Mouse (Mus musculus) MEL (cell line): ENCODE measurements around the gene Prkce. TPM values are rescaled to one million over a fixed set of nuclear protein-coding genes. Genes with fewer than 3 reads are reported as not detected.

Experiments used
- DNase-seq: peaks from one replicate; pipeline ENCODE4 v3.0.0; 2011; ENCODE audit warnings: low read depth, low spot score
- H3K27ac ChIP-seq: 2 replicates; pipeline ENCODE4 v1.5.1; 2012; ENCODE audit warnings: low read depth, mild to moderate bottlenecking, control low read depth, low read length, moderate library complexity; ENCODE audit not compliant: control insufficient read depth
- H3K27me3 ChIP-seq, 2 experiments: fragments of 150-350 bp in 1 of 2; sonication (generic) in 1 of 2; 2 replicates each; pipeline ENCODE4 v1.6.1; 2012; ENCODE audit warnings: low read length in 2 of 2, mild to moderate bottlenecking in 2 of 2, improper control_type of control experiment in 1 of 2, moderate library complexity in 1 of 2; ENCODE audit not compliant: insufficient read depth in 2 of 2, control insufficient read depth in 1 of 2
- H3K36me3 ChIP-seq, 2 experiments: 2 replicates each; pipeline ENCODE4 v1.6.1; 2012 to 2014; ENCODE audit warnings: low read length in 2 of 2, improper control_type of control experiment in 1 of 2, inconsistent platforms in 1 of 2, mild to moderate bottlenecking in 1 of 2; ENCODE audit not compliant: insufficient read depth in 2 of 2, control insufficient read depth in 1 of 2
- H3K4me1 ChIP-seq, 2 experiments: fragments of 150-350 bp in 1 of 2; sonication (generic) in 1 of 2; 2 replicates each; pipeline ENCODE4 v1.6.1; 2012; ENCODE audit warnings: low read length in 2 of 2, improper control_type of control experiment in 1 of 2, mild to moderate bottlenecking in 1 of 2; ENCODE audit not compliant: insufficient read depth in 2 of 2, control insufficient read depth in 1 of 2
- H3K4me3 ChIP-seq, 2 experiments: fragments of 150-350 bp in 1 of 2; sonication (generic) in 1 of 2; 2 replicates each; pipeline ENCODE4 v1.5.1; 2012; ENCODE audit warnings: low read depth in 2 of 2, low read length in 2 of 2, mild to moderate bottlenecking in 2 of 2, moderate library complexity in 2 of 2, control low read depth in 1 of 2, improper control_type of control experiment in 1 of 2; ENCODE audit not compliant: control insufficient read depth in 1 of 2, insufficient read depth in 1 of 2
- H3K79me2 ChIP-seq: 2 replicates; pipeline ENCODE4 v1.6.1; 2012; ENCODE audit warnings: mild to moderate bottlenecking, low read length, moderate library complexity; ENCODE audit not compliant: control insufficient read depth, poor library complexity, insufficient read depth
- H3K9ac ChIP-seq: 2 replicates; pipeline ENCODE4 v1.6.1; 2012; ENCODE audit warnings: low read depth, mild to moderate bottlenecking, control low read depth, low read length, moderate library complexity; ENCODE audit not compliant: control insufficient read depth, poor library complexity, severe bottlenecking
- H3K9me3 ChIP-seq: fragments of 150-350 bp; sonication (generic); replicated peaks from 2 replicates; pipeline ENCODE4 v1.6.1; 2012; ENCODE audit warnings: mild to moderate bottlenecking, low read length, improper control_type of control experiment, moderate library complexity; ENCODE audit not compliant: insufficient read depth
- BHLHE40 ChIP-seq: IDR thresholded peaks from 2 replicates; pipeline ENCODE4 v1.6.1; 2012; ENCODE audit warnings: low read depth, mild to moderate bottlenecking, inconsistent platforms, low read length, improper control_type of control experiment, borderline replicate concordance
- CHD1 ChIP-seq: IDR thresholded peaks from 2 replicates; pipeline ENCODE4 v1.6.1; 2012; ENCODE audit warnings: low read depth, mild to moderate bottlenecking, inconsistent platforms, low read length, improper control_type of control experiment
- CHD2 ChIP-seq: IDR thresholded peaks from 2 replicates; pipeline ENCODE4 v1.6.1; 2011; ENCODE audit warnings: low read length, improper control_type of control experiment
- E2F4 ChIP-seq: IDR thresholded peaks from 2 replicates; pipeline ENCODE4 v1.6.1; 2011; ENCODE audit warnings: low read depth, low read length, improper control_type of control experiment, borderline replicate concordance
- ELF1 ChIP-seq: IDR thresholded peaks from 2 replicates; pipeline ENCODE4 v1.6.1; 2014; ENCODE audit warnings: low read depth, mild to moderate bottlenecking, inconsistent platforms, low read length, improper control_type of control experiment, moderate library complexity
- ETS1 ChIP-seq: IDR thresholded peaks from 2 replicates; pipeline ENCODE4 v1.6.1; 2012; ENCODE audit warnings: low read depth, mild to moderate bottlenecking, inconsistent platforms, low read length, improper control_type of control experiment, moderate library complexity
- GABPA ChIP-seq: IDR thresholded peaks from 2 replicates; pipeline ENCODE4 v1.6.1; 2012; ENCODE audit warnings: low read depth, mild to moderate bottlenecking, inconsistent platforms, low read length, improper control_type of control experiment, moderate library complexity
- GATA1 ChIP-seq: IDR thresholded peaks from 2 replicates; pipeline ENCODE4 v1.6.1; 2011; ENCODE audit warnings: low read depth, low read length, improper control_type of control experiment
- JUND ChIP-seq: IDR thresholded peaks from 2 replicates; pipeline ENCODE4 v1.6.1; 2011; ENCODE audit warnings: low read depth, mild to moderate bottlenecking, improper control_type of control experiment, low read length
- MAX ChIP-seq: IDR thresholded peaks from 2 replicates; pipeline ENCODE4 v1.6.1; 2011; ENCODE audit warnings: low read length, improper control_type of control experiment
- MEF2A ChIP-seq: IDR thresholded peaks from 2 replicates; pipeline ENCODE4 v1.6.1; 2014; ENCODE audit warnings: low read depth, mild to moderate bottlenecking, inconsistent platforms, low read length, improper control_type of control experiment; ENCODE audit not compliant: poor library complexity, insufficient replicate concordance, severe bottlenecking; ENCODE audit errors: extremely low read depth
- MYB ChIP-seq: IDR thresholded peaks from 2 replicates; pipeline ENCODE4 v1.6.1; 2011; ENCODE audit warnings: mild to moderate bottlenecking, low read depth, low read length, improper control_type of control experiment
- MYC ChIP-seq: IDR thresholded peaks from 2 replicates; pipeline ENCODE4 v1.6.1; 2011; ENCODE audit warnings: low read depth, mild to moderate bottlenecking, low read length, improper control_type of control experiment, moderate library complexity
- POLR2A ChIP-seq, 2 experiments: IDR thresholded peaks; 2 replicates each; pipeline ENCODE4 v1.6.1; 2011 to 2012; ENCODE audit warnings: low read length in 2 of 2, mild to moderate bottlenecking in 2 of 2, control low read depth in 1 of 2, improper control_type of control experiment in 1 of 2, low read depth in 1 of 2, moderate library complexity in 1 of 2; ENCODE audit not compliant: control insufficient read depth in 1 of 2, insufficient read depth in 1 of 2, poor library complexity in 1 of 2
- POLR2AphosphoS5 ChIP-seq: IDR thresholded peaks from 2 replicates; pipeline ENCODE4 v1.6.1; 2012; ENCODE audit warnings: low read depth, borderline replicate concordance, mild to moderate bottlenecking, inconsistent platforms, low read length, moderate library complexity, mixed read lengths
- SIN3A ChIP-seq: IDR thresholded peaks from 2 replicates; pipeline ENCODE4 v1.6.1; 2012; ENCODE audit warnings: low read length, improper control_type of control experiment, inconsistent platforms
- SMC3 ChIP-seq: IDR thresholded peaks from 2 replicates; pipeline ENCODE4 v1.6.1; 2011; ENCODE audit warnings: low read depth, low read length, improper control_type of control experiment
- TAL1 ChIP-seq: IDR thresholded peaks from 2 replicates; pipeline ENCODE4 v1.6.1; 2012; ENCODE audit warnings: mild to moderate bottlenecking, inconsistent platforms, low read length, moderate library complexity, mixed read lengths
- TBP ChIP-seq: IDR thresholded peaks from 2 replicates; pipeline ENCODE4 v1.8.0; 2011; ENCODE audit warnings: low read depth, low read length, improper control_type of control experiment
- TCF12 ChIP-seq: IDR thresholded peaks from 2 replicates; pipeline ENCODE4 v1.6.1; 2014; ENCODE audit warnings: low read depth, mild to moderate bottlenecking, inconsistent platforms, low read length, improper control_type of control experiment, moderate library complexity
- USF1 ChIP-seq: IDR thresholded peaks from 2 replicates; pipeline ENCODE4 v1.6.1; 2014; ENCODE audit warnings: low read depth, mild to moderate bottlenecking, inconsistent platforms, low read length, improper control_type of control experiment, moderate library complexity
- USF2 ChIP-seq, 2 experiments: IDR thresholded peaks; 2 replicates each; pipeline ENCODE4 v1.6.1; 2011 to 2012; ENCODE audit warnings: improper control_type of control experiment in 2 of 2, low read length in 2 of 2, borderline replicate concordance in 1 of 2, inconsistent platforms in 1 of 2, low read depth in 1 of 2, mild to moderate bottlenecking in 1 of 2; ENCODE audit not compliant: insufficient read depth in 1 of 2
- ZC3H11A ChIP-seq: IDR thresholded peaks from 2 replicates; pipeline ENCODE4 v1.6.1; 2012; ENCODE audit warnings: low read depth, mild to moderate bottlenecking, inconsistent platforms, low read length, improper control_type of control experiment
- ZKSCAN1 ChIP-seq: IDR thresholded peaks from 2 replicates; pipeline ENCODE4 v1.6.1; 2012; ENCODE audit warnings: low read depth, mild to moderate bottlenecking, inconsistent platforms, low read length, improper control_type of control experiment, moderate library complexity
- ZMIZ1 ChIP-seq: IDR thresholded peaks from 2 replicates; pipeline ENCODE4 v1.6.1; 2012; ENCODE audit warnings: low read depth, mild to moderate bottlenecking, inconsistent platforms, low read length, improper control_type of control experiment, moderate library complexity
- ZNF384 ChIP-seq: IDR thresholded peaks from 2 replicates; pipeline ENCODE4 v1.6.1; 2012; ENCODE audit warnings: low read depth, mild to moderate bottlenecking, inconsistent platforms, low read length, improper control_type of control experiment
- polyA plus RNA-seq, 2 experiments: library from polyadenylated mRNA; stranded (reverse) in 1 of 2; unstranded in 1 of 2; fragments of >175 nt in 1 of 2; fragments of >200 nt in 1 of 2; gene quantifications; 2 replicates each; pipeline versions ENCODE4 v1.2.1 to v1.2.4; 2012; ENCODE audit warnings: low replicate concordance in 2 of 2, low read depth in 1 of 2; ENCODE audit not compliant: insufficient read length in 2 of 2, insufficient read depth in 1 of 2, missing spikeins in 1 of 2
- total RNA-seq: library from RNA; depleted of rRNA; stranded (reverse); fragments of 300-350 nt; gene quantifications from 2 replicates; pipeline ENCODE4 v1.2.3, GENCODE M21; 2012

Prkce gene
- total and polyA plus RNA-seq, 3 experiments, result 3.0 to 5.3 TPM; not detected in 1

- H3K27me3 ChIP-seq, result no peaks in the 10 kb centered on the region
- peaks cover 20 to 24% of the 10 kb centered on the region in 2 experiments for H3K4me1 ChIP-seq
- TF ChIP-seq TCF12 (no peak), TBP (no peak), CHD1 (no peak), USF1 (no peak), E2F4 (no peak), MYB (no peak), TAL1 (no peak), USF2 (IDR thresholded peaks at IDR 0.05; ENCODE audit: borderline replicate concordance in 1 of 2, insufficient read depth in 1 of 2, low read depth in 1 of 2, low read length in 2 of 2) (no peak), ELF1 (no peak), JUND (no peak), CHD2 (no peak), MYC (no peak)
- peaks cover 0 to 28% of the 10 kb centered on the region in 2 experiments; a peak in 2 of 4 replicates for H3K36me3 ChIP-seq
- no peak overlapping the region for H3K4me3 ChIP-seq
- no peak overlapping the region for H3K27ac ChIP-seq
- no peak overlapping the region for H3K9ac ChIP-seq
- DNase-seq, result no peak
- H3K79me2 ChIP-seq, result no peaks in the 10 kb centered on the region
- no peaks in the 10 kb centered on the region for H3K9me3 ChIP-seq
These were observed 329.7 kb downstream of the Prkce start for GRCm38 (mm10) chr17:86497302-86497701.

GRCm38 (mm10) chr17:86499359-86500045 lies 331.9 kb downstream of the Prkce start:
- no peak overlapping the region for H3K4me3 ChIP-seq
- H3K9me3 ChIP-seq, result no peaks in the 10 kb centered on the region
- peaks cover 0 to 9% of the 10 kb centered on the region in 2 experiments; a peak in 2 of 4 replicates for H3K36me3 ChIP-seq
- H3K27ac ChIP-seq, result no peak overlapping the region
- no peaks in the 10 kb centered on the region for H3K27me3 ChIP-seq
- no peaks in the 10 kb centered on the region for H3K79me2 ChIP-seq
- peaks cover 5% of the 10 kb centered on the region in 2 experiments for H3K4me1 ChIP-seq
- DNase-seq, result no peak
- no peak for TF ChIP-seq USF1
- no peak for TF ChIP-seq POLR2A (IDR thresholded peaks at IDR 0.05; ENCODE audit: control insufficient read depth in 1 of 2, insufficient read depth in 1 of 2, low read depth in 1 of 2, low read length in 2 of 2, poor library complexity in 1 of 2)
- TF ChIP-seq GATA1, result no peak
- H3K9ac ChIP-seq, result no peak overlapping the region

- Histone ChIP-seq H3K4me1 (no peaks in the 10 kb centered on the region), H3K27me3 (no peaks in the 10 kb centered on the region), H3K4me3 (no peak overlapping the region), H3K36me3 (no peaks in the 10 kb centered on the region), H3K9ac (no peak overlapping the region), H3K79me2 (no peaks in the 10 kb centered on the region), H3K27ac (no peak overlapping the region), H3K9me3 (no peaks in the 10 kb centered on the region)
- no peak for DNase-seq
- TF ChIP-seq POLR2AphosphoS5, result no peak
- no peak for TF ChIP-seq ETS1
- TF ChIP-seq SIN3A, result no peak
- no peak for TF ChIP-seq ZMIZ1
- no peak for TF ChIP-seq ZKSCAN1
- no peak for TF ChIP-seq ZC3H11A
- TF ChIP-seq ZNF384, result no peak
- no peak for TF ChIP-seq GATA1
- TF ChIP-seq GABPA, result no peak
- no peak for TF ChIP-seq MEF2A
- no peak for TF ChIP-seq BHLHE40
- no peak for TF ChIP-seq SMC3
- TF ChIP-seq MAX, result no peak
- no peak for TF ChIP-seq E2F4
These were observed 333.8 kb downstream of the Prkce start for GRCm38 (mm10) chr17:86501393-86501792.
